Comparison of ENCODE assay signal across 10 mouse cellular contexts in genomic region chr7:71533109-71533508, GRCm38 (mm10).
DNase-seq lines count a peak whose midpoint lies in the region; ATAC-seq lines count a peak whose summit lies in the region.
"Had no signal": no experiment of that assay in that cellular context is flagged by ENCODE, and none has a peak within 500 bp of the region (broad histone marks: within the 10 kb centered on the region; RNA-seq: fewer than 3 reads in every experiment).

No protein-coding gene starts in this region.

- H3K27ac ChIP-seq in lung, embryonic 16.5 days (ENCODE audit: low read length): peak overlapping the region; percentile 34
- H3K27ac ChIP-seq: liver, embryonic 13.5 days had no signal

- H3K4me3 ChIP-seq in lung, embryonic 16.5 days (ENCODE audit: low read length): no peak overlapping the region
- H3K4me3 ChIP-seq: liver, embryonic 13.5 days had no signal

- DNase-seq in cerebellum, postnatal 10 days: peak; percentile 23 to 30
- DNase-seq in cerebellum, adult 18-20 months: no peak
- DNase-seq in lung, postnatal 25 days (ENCODE audit: low spot score): no peak
- peak; percentile 26 for DNase-seq in kidney, adult 9 months
- peak; percentile 61 for DNase-seq in mesoderm, embryonic 11.5 days (ENCODE audit: low read depth, low spot score)
- DNase-seq in right cerebral cortex, postnatal 36 days (ENCODE audit: low spot score in 2 of 2): no peak
- no peak for DNase-seq in layer of hippocampus, postnatal 36 days
- DNase-seq: liver, embryonic 13.5 days had no signal

- no peaks in the 10 kb centered on the region for H3K9me3 ChIP-seq in lung, embryonic 16.5 days (ENCODE audit: control insufficient read depth, low read length)
- H3K9me3 ChIP-seq: liver, embryonic 13.5 days had no signal

- H3K27me3 ChIP-seq in lung, embryonic 16.5 days (ENCODE audit: control insufficient read depth, insufficient read depth, low read depth, low read length): no peaks in the 10 kb centered on the region
- H3K27me3 ChIP-seq: liver, embryonic 13.5 days had no signal

- 14% methylated on average over 5 of the region's 5 CpGs for WGBS in lung, embryonic 16.5 days

- H3K4me2 ChIP-seq in lung, embryonic 16.5 days (ENCODE audit: low read depth, low read length): no peak overlapping the region
- H3K4me2 ChIP-seq: liver, embryonic 13.5 days had no signal

- peaks cover 24% of the 10 kb centered on the region for H3K4me1 ChIP-seq in lung, embryonic 16.5 days (replicated peaks; ENCODE audit: control insufficient read depth, insufficient read depth, low read length)
- H3K4me1 ChIP-seq: liver, embryonic 13.5 days had no signal

- no peaks in the 10 kb centered on the region for H3K36me3 ChIP-seq in lung, embryonic 16.5 days (ENCODE audit: control insufficient read depth, insufficient read depth, low read length)
- H3K36me3 ChIP-seq: liver, embryonic 13.5 days had no signal

- ATAC-seq in lung, embryonic 16.5 days (ENCODE audit: low read depth): peak; percentile 74
- ATAC-seq: inflammation-experienced regulatory T-cells, adult 6 months had no signal

- H3K9ac ChIP-seq in lung, embryonic 16.5 days (ENCODE audit: low read length): no peak overlapping the region
- H3K9ac ChIP-seq: liver, embryonic 13.5 days had no signal

Comparison
In these comparisons a context has a peak if more than half of its experiments do, and no peak if none do; other contexts are left out.
1. DNase-seq: peak in cerebellum, postnatal 10 days (2 of 2), kidney, adult 9 months (single experiment) and mesoderm, embryonic 11.5 days (single experiment); none in cerebellum, adult 18-20 months (0 of 2), lung, postnatal 25 days (single experiment), right cerebral cortex, postnatal 36 days (0 of 2) and layer of hippocampus, postnatal 36 days (0 of 2).